Mouse (Mus musculus) left cerebral cortex, postnatal 25 days (tissue): ENCODE results near the gene Arhgap11a. TPM values are rescaled to one million over a fixed set of nuclear protein-coding genes. Genes with fewer than 3 reads are reported as not detected.

Experiments
- DNase-seq, 2 experiments: peaks; one replicate each; pipeline ENCODE4 v3.0.0; 2022; ENCODE audit warnings: low spot score in 2 of 2, mixed read lengths in 1 of 2
- intact Hi-C: fragments of 180-260 bp; cut with DNase I; formaldehyde crosslinking; loops from one replicate; pipeline ENCODE4 v1.15.1; 2025
- total RNA-seq, 2 experiments: library from RNA; stranded (reverse); gene quantifications; 2 replicates each; pipeline ENCODE4 v1.2.3; 2021

Gene Arhgap11a
- total RNA-seq, 2 experiments from 2014 or later: 2.1 to 2.2 TPM

GRCm38 (mm10) chr2:113821176-113821734 lies 27.2 kb downstream of the Arhgap11a start:
- peak in 1 of 2 experiments; percentile 70 for DNase-seq
- intact Hi-C loops: loop anchor here (5.0 kb wide), 2 partner anchors 284 to 329 kb away; no protein-coding TSS in a partner anchor

- intact Hi-C loops: loop anchor here (5.0 kb wide), 2 partner anchors 283 to 328 kb away; no protein-coding TSS in a partner anchor
- no peak for DNase-seq
Observed at GRCm38 (mm10) chr2:113820117-113820516, 28.3 kb downstream of the Arhgap11a start.

- DNase-seq: no peak
- intact Hi-C loops: no loop called here
Observed at GRCm38 (mm10) chr2:113817681-113818606, 30.5 kb downstream of the Arhgap11a start.

GRCm38 (mm10) chr2:113807640-113808039 lies 40.8 kb downstream of the Arhgap11a start:
- intact Hi-C loops: loop anchor here (5.0 kb wide), 2 partner anchors 270 to 315 kb away; no protein-coding TSS in a partner anchor

GRCm38 (mm10) chr2:113806851-113807577 lies 41.4 kb downstream of the Arhgap11a start:
- no peak for DNase-seq
- intact Hi-C loops: loop anchor here (5.0 kb wide), 2 partner anchors 270 to 315 kb away; no protein-coding TSS in a partner anchor

More at GRCm38 (mm10) chr2:113807640-113808039, 40.8 kb downstream of the Arhgap11a start:
- peak; percentile 42 to 49 for DNase-seq

- peak in 1 of 2 experiments; percentile 79 for DNase-seq
- intact Hi-C loops: loop anchor here (5.0 kb wide), 2 partner anchors 268 to 313 kb away; no protein-coding TSS in a partner anchor
Observed at GRCm38 (mm10) chr2:113805765-113806164, 42.7 kb downstream of the Arhgap11a start.

GRCm38 (mm10) chr2:113803753-113804152 lies 44.7 kb downstream of the Arhgap11a start:
- intact Hi-C loops: no loop called here
- DNase-seq: no peak

GRCm38 (mm10) chr2:113800846-113801245 lies 47.6 kb downstream of the Arhgap11a start:
- intact Hi-C loops: no loop called here
- DNase-seq: no peak

- intact Hi-C loops: no loop called here
- no peak for DNase-seq
Observed at GRCm38 (mm10) chr2:113798605-113799004, 49.9 kb downstream of the Arhgap11a start.

GRCm38 (mm10) chr2:113795186-113795585 lies 53.3 kb downstream of the Arhgap11a start:
- intact Hi-C loops: no loop called here
- no peak for DNase-seq

- intact Hi-C loops: no loop called here
- no peak for DNase-seq
Observed at GRCm38 (mm10) chr2:113793521-113793920, 54.9 kb downstream of the Arhgap11a start.

GRCm38 (mm10) chr2:113788821-113789387 lies 59.6 kb downstream of the Arhgap11a start:
- intact Hi-C loops: no loop called here
- no peak for DNase-seq

GRCm38 (mm10) chr2:113787882-113788281 lies 60.6 kb downstream of the Arhgap11a start:
- no peak for DNase-seq
- intact Hi-C loops: no loop called here

- DNase-seq: no peak
- intact Hi-C loops: no loop called here
Observed at GRCm38 (mm10) chr2:113784851-113785250, 63.6 kb downstream of the Arhgap11a start.

- intact Hi-C loops: no loop called here
- no peak for DNase-seq
Observed at GRCm38 (mm10) chr2:113781521-113781920, 66.9 kb downstream of the Arhgap11a start.

Other genes with a start within 250 kb of the Arhgap11a start
- gene Grem1, start 90.0 kb downstream of the Arhgap11a start, total RNA-seq: 1 to 10 TPM; 1.3 to 1.5 TPM
- 100 to 1,000 TPM; 488 to 523 TPM for gene Scg5, start 19.5 kb downstream of the Arhgap11a start, total RNA-seq
- gene Gjd2, start 165.0 kb upstream of the Arhgap11a start, total RNA-seq: 1 to 10 TPM; 6.1 to 7.2 TPM
- not detected for gene Actc1, start 204.9 kb upstream of the Arhgap11a start, total RNA-seq